Mouse (Mus musculus): ENCODE data around the gene Lrrc43.
A peak's percentile ranks its signal among the peaks of the same experiment; 100 is the strongest.

The Lrrc43 gene

GRCm38 (mm10) chr5:123521621-123522020, 32.5 kb downstream of the Lrrc43 start:
- DNase-seq = no peak

- no peak for DNase-seq
Measured at GRCm38 (mm10) chr5:123522166-123522565, 33.1 kb downstream of the Lrrc43 start.

GRCm38 (mm10) chr5:123523692-123524392, 34.7 kb downstream of the Lrrc43 start, which contains the start of gene Diablo:
Gene Diablo (minus strand): TSS chr5:123524176.
- peak; percentile 98 to 99 for DNase-seq

- DNase-seq = no peak
Measured at GRCm38 (mm10) chr5:123524393-123524750, 35.3 kb downstream of the Lrrc43 start.

- peak; percentile 43 to 55 for DNase-seq
Measured at GRCm38 (mm10) chr5:123525281-123525680, 36.2 kb downstream of the Lrrc43 start, which contains the start of gene Gm49027. Gene Gm49027 (minus strand): TSS chr5:123525488.

GRCm38 (mm10) chr5:123525916-123526495, 36.9 kb downstream of the Lrrc43 start:
- DNase-seq = no peak

- DNase-seq = peak in 1 of 2 experiments; percentile 2
Measured at GRCm38 (mm10) chr5:123528641-123529040, 39.5 kb downstream of the Lrrc43 start.

- DNase-seq = peak in 1 of 2 experiments; percentile 1
Measured at GRCm38 (mm10) chr5:123530056-123530455, 41.0 kb downstream of the Lrrc43 start.

- peak in 1 of 2 experiments; percentile 2 for DNase-seq
Measured at GRCm38 (mm10) chr5:123533801-123534200, 44.7 kb downstream of the Lrrc43 start.

- no peak for DNase-seq
Measured at GRCm38 (mm10) chr5:123555693-123556092, 66.6 kb downstream of the Lrrc43 start.

- no peak for DNase-seq
Measured at GRCm38 (mm10) chr5:123556451-123556850, 67.3 kb downstream of the Lrrc43 start.

Data from lung, adult 18-20 months (tissue).